Mouse (Mus musculus) CD4-positive, CD25-positive, alpha-beta regulatory T cell, adult 2 months (primary cell): ENCODE results near the gene Calm2.
A peak's percentile ranks its signal among the peaks of the same experiment; 100 is the strongest.

ENCODE experiments used
- DNase-seq: peaks from one replicate; pipeline ENCODE4 v3.0.0-alpha.2; 2012; ENCODE audit warnings: low read depth, low spot score

Gene Calm2

DNA sequence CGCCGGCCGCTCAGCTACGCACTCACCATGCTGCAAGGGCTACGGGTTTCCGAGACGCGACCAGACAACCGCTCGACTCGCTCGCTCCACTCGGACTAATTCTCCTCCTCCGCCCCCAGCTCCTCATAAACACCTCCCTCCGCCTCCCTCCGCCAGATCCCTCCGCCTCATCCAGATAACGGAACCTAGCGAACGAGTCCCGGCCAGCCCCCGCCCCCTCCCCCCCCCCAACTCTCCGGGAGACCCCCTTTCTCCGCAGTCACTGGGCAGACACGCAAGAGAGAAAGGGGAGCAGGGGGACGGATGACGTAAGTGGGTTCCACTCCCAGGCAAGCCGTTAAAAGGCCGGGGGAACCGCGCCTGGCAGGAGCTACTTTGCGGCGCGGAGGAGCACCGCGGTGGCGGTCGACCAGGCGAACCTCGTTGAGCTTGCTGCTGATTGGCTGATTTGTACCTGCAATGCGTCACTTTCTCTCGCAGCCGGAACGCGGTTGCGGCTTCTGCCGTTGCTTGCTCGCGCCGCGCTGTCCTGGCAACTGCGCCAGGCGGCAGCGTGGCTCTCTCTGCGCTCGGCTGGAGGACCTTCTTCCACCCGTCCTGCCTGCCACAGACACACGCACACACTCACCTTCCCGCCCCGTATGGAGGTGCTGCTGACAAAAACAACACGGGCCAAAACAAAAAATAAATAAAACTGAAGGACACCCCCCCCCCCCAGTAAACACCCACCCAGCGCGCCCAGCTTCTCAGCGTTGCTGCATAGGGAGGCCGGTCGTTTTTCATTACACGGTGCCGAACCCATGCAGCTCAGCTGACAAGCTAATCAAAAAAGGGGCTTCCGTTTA, at the start of gene Calm2:
Gene Calm2 (minus strand): TSS at position 169 of the 845 bp plus-strand sequence.
- peak; percentile 98 for DNase-seq

DNA sequence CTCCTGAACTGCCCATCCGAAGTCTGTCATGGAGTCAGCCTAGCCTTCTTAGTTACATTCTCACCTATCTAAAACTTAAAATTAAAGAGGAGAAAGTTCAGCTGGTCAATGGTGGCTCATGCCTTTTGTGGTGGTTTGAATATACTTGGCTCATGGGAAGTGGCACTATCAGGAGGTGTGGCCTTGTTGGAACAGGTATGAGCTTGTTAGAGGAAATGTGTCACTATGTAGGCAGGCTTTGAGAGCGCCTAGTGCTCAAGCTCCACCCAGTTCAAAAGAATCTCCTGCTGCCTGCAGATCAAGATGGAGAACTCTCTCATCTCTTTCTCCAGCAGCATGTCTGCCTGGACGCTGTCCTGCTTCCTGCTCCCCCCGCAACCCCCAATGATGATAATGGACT, 48.8 kb upstream of the Calm2 start:
- no peak for DNase-seq

DNA sequence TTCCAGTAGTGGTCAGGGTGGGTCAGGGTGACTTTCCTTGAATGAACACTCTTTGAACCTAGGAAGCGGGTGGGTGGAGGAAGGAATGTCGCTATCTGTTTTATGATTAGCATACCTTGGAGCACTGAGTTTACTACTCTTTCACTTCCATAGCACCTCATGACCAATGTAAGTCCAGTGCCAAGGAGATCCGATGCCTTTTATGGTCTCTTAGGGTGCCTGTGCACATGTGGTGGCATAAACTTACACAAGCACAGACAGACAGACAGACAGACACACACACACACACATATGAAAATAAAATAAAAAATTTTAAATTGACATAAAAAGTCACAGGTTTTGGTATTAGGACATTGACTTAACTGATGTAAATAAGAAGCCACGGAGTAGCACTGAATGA, 47.6 kb upstream of the Calm2 start:
- DNase-seq, result no peak

DNA sequence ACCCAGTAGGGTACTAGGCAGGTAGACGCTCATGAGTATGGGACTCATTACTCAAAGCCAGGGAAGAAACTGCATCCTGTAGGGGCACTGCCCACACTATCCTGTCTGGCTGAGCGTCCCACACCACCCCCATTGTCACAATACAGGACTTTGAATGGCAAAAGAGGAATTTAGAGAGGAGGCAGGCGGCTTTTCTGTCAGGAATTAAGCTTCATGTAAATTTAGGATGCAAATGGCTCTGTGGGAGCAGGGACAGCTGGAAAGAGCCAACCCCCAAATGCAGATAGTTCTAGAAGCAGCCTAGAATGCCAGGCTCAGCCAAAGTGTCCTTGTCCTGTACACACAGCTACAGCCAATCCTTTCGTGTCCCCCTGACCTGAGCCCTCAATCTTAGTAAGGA, 45.6 kb upstream of the Calm2 start:
- no peak for DNase-seq

DNA sequence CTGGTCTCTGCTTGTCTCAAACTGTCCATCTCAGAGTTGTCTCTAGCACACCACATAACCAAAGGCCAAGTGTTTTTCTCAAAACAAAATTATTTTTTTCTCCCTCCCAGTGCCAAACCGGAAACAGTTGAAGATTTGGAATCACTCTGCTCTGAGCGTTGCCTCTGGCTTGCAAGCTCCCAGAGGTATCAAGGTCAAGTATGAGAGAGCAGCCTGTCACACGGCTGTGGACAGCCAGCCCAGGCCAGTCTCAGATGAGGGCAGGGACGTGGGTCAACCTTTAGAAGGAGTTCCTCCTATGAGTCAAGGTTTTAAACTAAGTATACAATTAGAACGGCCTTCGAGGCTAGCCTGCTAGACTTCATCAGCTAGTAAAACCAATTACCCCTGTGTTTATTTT, 43.6 kb upstream of the Calm2 start:
- no peak for DNase-seq

DNA sequence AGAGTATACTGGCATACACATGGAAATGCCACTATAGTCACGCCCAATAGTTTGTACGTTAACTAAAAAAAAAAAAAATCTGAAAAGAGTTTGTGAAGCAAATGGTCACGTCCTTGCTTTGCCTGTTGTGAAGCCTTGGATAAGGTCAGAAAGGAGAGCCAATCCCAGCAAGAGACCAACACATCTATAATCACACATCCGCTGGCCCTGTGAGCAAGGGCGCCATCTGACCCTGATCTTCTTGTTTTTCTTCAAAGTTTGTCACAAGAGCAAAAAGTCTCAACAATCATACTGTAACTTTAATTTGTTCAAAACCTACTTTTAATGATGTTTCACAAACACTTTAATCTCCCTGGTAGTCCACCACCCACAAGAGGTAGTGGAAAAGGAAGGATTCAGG, 39.0 kb upstream of the Calm2 start:
- no peak for DNase-seq

DNA sequence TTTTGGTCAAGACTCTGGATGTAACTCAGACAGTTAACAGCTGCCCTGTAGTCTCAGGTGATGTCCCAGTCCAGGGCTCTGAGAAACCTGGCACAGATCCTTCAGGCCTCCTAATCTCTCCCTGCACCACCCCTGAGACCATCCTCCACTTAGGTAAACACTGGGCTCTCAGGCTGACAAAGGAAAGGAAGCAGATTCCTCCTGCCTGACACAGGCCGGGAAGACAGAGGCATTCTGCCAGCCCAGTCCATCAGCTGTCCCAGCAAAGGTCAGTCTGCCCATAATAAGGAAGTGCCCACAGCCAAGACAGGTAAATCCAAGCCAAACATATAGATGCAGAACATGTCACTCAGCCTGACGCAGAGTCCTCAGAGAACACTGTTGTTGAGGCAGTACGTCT, 36.1 kb upstream of the Calm2 start:
- no peak for DNase-seq

DNA sequence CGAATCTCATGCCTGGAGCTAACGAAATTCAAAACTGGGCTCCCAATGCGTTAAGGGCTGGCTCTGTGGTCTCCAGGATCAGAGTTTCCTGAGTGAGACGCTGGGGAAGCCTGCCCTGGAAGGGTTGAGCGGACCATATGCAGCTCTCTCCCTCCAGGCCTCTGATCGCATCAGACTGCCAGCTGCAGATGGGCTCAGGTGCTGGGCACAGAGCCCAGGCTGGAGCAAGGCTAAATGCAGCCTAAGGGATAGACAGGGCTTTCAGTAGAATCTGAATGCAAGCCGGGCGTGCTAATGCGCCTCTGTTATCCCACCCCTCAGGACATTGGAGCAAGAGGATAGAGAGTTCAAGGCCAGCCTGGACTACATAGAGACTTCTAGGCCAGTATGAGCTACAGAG, 31.8 kb upstream of the Calm2 start:
- DNase-seq, result no peak

DNA sequence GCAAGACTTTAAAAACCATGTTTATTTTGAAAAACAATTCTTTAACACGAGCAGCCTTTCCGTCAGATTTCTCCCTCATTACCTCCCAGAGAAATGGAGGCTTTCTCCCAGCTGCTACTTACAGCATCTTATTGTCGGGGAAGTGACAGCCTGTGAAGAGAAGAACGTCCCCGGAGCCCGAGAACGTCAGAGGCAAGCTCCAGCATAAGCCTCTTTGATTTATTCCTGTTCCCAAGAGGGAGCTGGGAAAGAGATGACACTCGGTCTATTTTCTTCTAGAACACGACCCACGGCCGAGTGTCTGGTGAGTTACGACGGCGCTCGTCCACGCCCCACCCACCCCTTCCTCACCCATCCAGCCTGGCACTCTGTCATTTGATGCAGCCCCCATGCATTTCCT, 30.9 kb upstream of the Calm2 start:
- no peak for DNase-seq

DNA sequence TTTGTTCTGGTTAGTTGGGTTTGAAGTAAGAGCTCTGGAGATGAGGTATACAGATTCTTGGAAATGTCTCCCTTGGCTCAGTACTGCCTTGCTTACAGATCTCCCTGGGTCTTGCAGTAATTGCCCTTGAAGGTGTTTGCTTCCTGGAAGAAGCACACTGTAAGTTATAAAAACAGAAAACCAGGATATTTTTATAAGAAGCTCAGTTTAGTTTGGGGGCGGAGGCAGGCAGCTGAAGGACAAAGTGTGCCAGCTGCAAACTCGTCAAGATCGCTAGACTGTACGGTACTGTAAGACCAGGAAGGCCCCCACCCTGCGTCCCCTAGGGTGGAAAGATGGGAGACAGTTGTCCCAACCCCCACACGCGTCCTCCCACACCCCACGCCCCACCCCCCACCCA, 28.6 kb upstream of the Calm2 start:
- DNase-seq, result no peak

DNA sequence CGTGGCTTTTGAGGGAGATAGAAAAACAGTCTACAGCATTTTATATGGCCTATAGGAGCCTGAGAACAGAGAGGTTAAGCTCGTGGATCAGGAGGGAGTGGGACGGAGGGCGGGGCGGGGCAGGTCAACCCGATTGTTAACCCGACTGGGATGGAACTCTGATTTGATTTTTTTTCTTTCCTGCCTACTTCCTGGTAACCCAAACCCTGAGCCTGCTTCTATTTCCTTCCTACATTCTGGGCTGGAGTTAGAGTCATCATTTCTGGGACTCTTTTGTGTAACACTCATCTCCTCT, 27.7 kb upstream of the Calm2 start:
- no peak for DNase-seq

DNA sequence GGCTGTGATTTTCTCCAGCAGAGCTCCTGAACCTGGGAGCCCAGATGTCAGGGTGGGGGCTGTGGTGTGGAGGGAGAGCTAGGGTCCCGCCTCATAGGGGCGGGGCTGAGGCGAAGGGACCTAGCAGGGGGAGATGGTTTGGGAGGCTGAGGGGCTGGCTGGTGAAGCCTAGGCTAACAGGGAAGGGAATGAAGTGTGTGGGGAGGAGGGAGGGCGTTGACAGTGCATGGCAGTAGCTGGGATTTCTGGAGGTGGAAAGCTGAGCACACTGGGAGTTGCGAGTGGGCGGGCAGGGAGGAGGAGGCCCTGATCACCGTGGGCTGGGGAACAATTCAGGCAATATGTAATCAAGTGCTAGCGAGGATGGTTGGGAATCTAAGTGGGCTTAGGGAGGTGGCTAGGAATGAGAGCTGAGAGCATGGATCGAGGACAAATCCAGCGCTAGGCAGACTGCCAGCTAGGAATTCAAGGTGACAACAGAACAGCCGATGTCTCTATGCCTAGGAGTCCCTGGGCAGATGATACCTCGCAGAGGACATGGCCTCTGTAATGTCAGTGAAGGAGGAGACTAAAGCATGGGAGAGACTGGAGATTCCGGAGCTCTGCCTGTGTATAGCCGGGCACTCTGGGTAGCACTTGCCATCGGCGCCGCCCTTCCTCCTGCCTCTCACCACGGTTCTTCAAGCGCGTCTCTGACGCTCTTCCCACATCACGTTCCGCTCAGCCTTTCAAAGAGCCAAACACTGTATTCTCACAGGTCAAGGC, 27.2 kb upstream of the Calm2 start:
- DNase-seq, result peak; percentile 64

DNA sequence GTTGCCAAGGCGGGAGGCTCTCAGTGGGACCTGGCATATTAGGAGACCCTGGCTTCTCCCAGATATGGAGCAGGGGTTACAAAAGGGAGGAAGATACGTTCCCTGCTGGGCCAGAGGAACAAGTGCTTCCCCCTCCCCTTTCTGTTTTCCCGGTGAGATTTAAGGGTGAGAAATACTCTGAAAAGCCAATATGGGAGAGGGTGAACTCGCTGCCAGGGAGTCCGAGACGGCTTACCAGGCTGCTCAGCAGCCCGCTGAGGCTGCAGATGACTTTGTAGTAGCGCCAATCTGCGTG, 26.7 kb upstream of the Calm2 start:
- DNase-seq, result no peak

DNA sequence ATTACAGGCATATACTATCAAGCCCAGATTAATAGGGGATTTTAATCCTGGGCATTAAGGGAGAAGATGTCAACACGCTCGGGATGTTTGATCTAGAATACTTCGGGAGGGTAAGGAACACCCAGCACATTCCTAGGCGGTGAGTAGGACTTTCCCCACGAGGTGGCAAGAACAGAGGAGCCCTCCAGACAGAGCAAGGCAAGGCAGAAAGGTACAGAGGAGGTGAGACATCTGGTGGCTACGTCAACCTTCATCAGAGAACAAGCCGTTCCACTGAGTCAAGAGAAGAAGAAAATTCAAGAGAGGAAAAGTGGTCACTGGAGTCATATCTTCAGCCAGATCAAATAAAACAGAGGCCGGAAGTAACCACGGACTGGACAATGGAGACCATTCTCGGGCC, 26.1 kb upstream of the Calm2 start:
- peak; percentile 15 for DNase-seq

DNA sequence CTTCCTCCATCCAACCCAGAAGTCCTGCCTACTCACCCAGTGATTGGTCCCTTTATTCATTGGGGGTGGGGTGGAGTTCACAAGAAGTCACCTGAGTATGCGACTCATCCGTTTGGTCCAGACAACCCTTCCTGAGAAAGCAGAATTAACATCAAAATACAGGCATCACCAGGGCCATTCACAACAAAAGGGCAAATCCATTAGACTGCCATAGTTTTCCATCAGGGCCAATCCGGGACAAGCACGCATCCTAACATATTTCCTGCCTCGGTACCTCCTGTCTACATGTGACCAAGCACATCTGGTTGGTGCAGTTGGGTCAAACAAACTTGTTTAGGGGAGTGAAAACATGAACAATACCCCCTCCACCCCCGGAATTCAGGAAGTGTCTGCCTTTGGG, 24.9 kb upstream of the Calm2 start:
- DNase-seq, result no peak

DNA sequence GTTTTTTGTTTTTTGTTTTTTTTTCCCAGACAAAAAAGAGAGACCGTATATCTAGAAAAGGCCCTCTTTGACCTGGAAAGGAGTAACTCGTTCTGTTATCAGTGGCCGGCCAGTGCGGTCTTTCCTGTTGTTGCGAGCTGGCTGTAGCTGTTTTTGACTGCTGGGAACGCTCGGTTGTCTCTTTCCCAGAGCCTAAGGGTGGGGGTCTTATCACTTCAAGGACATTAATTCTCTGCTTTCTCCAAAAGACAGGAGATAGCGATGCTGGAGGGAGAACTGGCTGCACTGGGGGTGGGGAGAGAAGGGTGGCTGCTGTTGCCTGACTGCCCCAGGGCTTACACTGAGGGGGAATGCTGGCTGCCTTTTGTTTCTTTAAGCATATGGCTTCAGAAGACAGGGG, 24.1 kb upstream of the Calm2 start:
- DNase-seq, result no peak

DNA sequence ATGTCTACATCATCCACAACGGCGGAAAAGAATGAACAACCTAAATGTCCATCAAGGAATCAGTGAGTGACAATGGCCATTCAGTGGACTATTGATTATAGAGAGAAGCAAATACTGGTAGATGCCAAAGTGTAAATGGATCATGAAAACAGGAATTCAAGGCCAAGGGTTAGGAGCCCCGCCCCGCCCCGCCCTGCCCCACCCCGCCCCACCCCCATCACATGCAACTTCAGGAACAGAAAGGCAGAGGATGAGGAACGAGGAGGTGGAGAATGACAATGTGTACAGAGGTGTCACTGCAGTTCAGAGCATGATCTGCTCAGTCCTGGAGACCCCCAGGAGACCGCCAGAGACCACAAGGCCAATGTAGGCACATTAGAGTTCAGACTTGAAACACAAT, 23.5 kb upstream of the Calm2 start:
- no peak for DNase-seq

DNA sequence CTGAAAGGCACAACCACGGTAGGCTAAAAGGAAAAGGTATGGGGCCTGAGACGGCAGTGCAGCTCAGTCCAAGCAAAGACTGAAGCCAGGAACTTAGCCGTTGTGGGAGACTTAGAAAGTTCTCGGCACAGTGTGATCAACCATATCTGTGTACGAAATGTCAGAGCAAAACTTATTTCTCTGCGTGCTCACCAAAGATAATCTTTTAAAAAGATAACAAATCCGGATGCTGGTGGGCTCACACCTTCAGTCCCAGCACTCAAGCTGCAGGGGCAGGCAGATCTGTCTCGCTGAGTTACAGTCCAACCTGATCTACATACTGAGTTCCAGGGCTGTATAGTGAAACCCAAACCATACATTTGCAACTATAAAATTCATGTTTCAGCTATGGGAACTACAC, 22.7 kb upstream of the Calm2 start:
- DNase-seq, result no peak

DNA sequence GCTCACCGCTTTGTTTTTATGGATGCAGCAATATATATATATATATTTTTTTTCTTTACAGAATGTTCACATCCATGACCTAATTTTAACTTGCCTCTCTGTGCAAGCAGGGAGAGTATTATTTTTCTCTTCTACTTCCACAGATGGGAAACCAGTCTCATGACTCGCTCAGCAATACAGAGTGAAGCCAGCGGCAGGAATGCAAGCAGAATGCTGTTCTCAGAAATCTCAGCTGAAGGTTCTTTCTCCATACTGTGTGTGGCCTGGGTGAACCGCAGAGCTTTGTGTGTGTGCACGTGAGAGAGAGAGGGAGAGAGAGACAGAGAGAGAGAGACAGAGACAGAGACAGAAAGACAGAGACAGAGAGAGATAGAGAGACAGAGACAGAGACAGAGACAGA, 21.9 kb upstream of the Calm2 start:
- DNase-seq, result no peak

DNA sequence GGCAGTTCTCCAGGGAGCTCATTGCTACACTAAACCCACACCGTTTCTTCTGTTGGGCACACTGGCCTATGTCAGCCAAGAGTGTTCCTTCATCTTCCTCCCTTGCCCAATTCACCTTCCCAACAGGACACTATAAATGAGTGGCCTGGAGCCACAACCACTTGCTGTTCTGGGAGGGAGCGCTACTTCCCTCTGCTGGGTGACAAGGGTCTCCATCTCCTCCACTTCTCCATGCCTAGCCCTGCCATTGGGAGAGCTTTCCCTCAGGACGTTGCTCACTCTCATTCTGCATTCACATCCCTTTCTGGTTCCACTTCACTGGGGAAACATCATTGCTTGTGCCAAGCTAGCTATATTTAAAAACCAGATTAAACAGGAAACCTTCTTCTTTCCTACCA, 14.8 kb upstream of the Calm2 start:
- DNase-seq, result no peak

DNA sequence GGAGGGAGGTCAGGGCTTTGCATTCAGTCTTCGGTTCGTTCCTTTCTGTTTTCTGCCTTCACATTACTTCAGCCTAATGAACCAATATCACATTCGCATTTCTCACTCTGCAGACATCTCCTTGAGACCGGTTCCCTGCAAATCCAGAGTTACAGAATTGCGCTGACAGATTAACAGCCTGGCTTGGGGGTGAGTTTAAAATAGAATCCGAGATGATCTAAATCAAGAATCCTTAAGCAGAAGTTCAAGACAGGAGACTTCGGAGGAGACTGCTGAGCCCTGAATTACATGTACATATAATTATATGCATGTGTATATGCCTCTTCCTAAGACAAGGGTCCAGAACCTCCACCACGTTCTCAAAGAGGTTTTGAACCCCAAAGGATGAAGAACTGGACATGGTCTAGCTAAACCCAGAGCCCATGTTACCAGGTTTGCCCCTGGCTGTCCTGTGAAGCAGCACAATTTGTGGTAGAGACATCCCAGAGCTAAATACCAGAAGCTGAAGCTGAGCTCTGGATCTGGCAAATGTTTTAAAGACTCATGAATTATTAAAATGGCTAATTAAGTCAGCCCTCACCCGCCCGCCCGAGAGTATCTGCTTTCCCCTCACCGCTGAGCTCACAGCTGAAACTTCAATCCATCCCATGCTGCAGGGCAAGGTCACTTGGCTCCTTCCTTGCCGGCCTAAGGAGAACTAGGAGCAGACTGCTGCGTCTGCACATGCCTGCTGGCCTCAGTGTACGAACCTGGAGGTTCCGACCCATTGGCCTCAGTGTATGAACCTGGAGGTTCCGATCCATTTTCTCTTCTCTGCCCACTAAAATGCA, 14.1 kb upstream of the Calm2 start:
- DNase-seq, result no peak

DNA sequence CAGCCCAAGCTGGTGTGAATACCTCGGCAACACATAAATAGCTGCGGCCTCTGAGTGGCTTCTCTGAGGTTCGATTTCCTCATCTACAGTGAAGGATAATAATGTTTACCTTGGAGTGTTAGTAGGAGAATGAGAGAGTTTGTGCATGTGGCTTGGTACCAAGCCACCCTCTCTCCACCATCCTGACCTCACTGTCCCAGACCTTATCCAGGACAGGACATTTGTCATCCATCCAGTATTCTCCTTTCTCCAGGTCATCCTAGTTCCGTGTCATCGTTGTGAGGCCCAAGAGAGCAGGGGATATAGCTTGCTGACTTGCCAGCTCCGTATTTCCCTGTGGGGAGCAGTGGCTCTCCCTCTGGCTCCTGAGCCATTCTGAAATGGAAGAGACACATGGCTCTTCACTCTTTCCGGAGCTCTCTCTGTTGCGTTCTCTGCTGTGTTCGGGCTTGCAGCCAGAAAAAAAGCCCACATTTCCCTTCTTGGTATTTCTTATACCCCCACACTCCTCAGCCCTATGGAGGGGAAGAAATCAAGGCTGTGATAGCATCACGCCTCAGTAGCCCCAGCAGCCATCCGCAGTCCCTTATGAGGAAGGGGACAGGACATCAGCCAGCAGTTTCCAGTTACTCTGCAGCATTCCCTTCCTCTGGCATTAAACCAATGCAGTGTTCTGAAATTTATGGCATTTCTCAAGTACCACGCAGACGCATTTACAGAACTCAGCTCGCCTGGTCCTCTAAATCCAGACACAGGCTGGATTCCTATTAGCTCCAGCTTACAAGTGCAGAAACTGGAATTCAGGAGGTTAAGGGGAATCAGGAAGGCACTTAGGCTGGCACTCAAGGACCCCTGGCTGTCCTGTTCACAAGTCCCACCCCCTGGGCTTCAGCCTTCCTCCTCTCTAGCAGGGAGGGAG, 13.3 kb upstream of the Calm2 start:
- no peak for DNase-seq
